Mouse (Mus musculus) urinary bladder, postnatal 14 days (tissue): ENCODE data around the gene Mdga1.
A peak's percentile ranks its signal among the peaks of the same experiment; 100 is the strongest.

Experiments used
- DNase-seq: peaks from one replicate; pipeline ENCODE4 v3.0.0; 2021; ENCODE audit warnings: low spot score

Mdga1 gene

GRCm38 (mm10) chr17:29970037-29970555 is at the start of gene Mdga1:
TSS of gene Mdga1 (minus strand) at chr17:29970087.
- no peak for DNase-seq

GRCm38 (mm10) chr17:30018927-30019610 is 49.2 kb upstream of the Mdga1 start:
- no peak for DNase-seq

- DNase-seq: no peak
These were observed 44.8 kb upstream of the Mdga1 start for GRCm38 (mm10) chr17:30014660-30015059.

DNA sequence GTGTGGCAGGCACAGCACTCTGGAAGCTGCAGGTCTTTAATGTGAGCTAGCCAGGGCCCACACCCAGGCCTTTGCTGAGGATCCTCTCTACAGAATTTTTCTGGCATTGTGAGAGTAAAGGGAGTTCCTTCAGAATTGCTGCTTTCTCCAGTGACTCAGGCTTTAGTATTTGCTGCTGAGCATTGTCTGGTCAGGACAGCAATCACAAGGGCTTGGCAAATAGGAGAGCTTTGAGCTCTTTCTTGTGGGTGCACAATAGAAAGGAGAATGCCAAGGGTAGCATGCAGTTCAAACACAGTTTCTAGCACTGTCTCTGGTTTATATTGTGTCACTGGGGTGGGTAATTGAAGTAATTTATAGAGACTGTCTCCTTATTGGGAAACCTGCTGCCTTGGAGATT is 38.5 kb upstream of the Mdga1 start:
- DNase-seq: peak; percentile 10

- DNase-seq: no peak
These were observed 38.0 kb upstream of the Mdga1 start for GRCm38 (mm10) chr17:30007883-30008282.

- no peak for DNase-seq
These were observed 37.0 kb upstream of the Mdga1 start for GRCm38 (mm10) chr17:30006877-30007276.

DNA sequence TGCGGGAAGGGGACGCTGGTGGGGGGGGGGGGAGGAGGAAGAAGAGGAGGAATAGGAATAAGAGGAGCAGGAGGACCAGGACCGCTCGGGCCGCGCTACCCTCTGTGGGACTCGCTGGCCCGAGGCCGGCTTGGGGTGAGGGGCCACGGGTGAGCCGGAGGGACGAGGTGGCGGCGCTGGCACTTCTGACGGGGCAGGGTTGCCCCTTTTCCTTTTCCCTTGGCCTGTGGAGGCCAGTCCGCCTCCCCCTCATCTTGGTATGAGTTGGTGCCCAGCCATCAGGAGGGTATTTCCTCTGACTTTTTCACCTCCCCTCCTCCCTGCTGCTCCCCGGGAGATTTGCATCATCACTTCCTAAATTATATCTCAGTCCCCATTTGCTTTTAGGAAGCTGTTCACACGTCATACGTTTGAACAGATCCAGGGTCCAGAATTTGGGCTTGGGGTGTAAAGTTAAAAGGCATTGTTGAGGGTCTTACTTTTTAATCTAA is 35.6 kb upstream of the Mdga1 start:
- peak; percentile 25 for DNase-seq

DNA sequence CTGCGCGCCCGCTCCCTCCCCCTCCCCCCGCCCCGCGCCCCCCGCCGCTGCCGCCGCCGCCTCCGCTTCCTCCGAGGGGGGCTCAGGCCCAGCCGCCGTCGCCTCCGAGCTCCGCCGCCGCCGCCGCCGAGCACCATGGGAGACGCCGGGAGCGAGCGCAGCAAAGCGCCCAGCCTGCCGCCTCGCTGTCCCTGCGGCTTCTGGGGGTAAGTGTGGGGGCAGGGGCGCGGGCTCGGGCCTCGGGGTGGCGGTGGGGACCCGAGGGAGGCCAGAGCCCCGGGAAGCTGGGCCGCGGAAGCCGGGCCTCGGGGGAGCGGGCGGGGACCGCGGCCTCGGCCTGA is 35.2 kb upstream of the Mdga1 start:
- no peak for DNase-seq

DNA sequence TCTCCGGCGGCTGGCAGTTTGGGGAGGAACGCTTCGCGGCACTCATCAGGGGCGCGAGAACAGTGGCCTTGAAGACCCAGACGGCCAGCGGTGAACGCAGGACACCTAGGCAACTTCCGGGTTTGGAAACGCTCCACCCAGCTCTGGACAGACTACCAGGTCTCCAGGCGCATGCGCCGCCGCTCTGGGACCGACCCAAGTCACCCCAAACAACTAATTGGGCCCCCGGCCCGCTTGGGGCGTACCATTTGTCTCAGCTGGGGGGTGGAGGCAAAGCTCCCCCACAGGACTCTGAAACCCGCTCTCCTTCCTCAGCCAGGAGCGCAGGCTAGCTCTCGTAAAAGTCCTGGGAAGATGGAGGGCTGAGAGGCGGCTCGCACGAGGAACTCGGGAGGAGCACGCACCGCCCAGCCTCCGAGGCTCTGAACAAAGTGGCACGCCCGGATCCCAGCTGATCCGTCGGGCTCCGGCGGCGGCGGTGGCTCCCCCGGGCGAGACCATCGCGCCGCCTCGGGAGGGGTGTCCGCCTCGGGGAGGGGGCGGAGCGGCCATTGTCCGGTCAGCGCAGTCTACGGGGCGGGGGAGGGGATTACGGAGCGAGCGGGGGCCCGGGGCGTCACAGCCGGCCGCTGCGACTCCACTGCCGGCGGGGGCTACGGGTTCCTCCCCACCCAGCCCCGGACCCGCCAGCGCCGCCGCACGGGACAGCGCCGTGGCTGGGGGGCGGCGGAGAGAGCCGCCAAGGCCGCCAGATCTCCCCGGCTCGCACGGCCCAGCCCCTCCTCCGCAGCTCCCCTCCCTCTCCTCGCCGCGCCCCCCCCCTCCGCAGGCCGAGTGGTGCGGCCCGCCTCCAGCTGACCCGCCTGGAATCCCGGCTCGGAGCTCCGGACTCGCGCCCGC is 34.6 kb upstream of the Mdga1 start, which contains the start of gene Zfand3:
Gene Zfand3, plus strand, starts transcription at position 531 of the 900 bp plus-strand sequence.
- peak; percentile 95 for DNase-seq

GRCm38 (mm10) chr17:29998566-29999295 is 28.8 kb upstream of the Mdga1 start:
- DNase-seq: no peak

GRCm38 (mm10) chr17:29997726-29998125 is 27.8 kb upstream of the Mdga1 start:
- no peak for DNase-seq

DNA sequence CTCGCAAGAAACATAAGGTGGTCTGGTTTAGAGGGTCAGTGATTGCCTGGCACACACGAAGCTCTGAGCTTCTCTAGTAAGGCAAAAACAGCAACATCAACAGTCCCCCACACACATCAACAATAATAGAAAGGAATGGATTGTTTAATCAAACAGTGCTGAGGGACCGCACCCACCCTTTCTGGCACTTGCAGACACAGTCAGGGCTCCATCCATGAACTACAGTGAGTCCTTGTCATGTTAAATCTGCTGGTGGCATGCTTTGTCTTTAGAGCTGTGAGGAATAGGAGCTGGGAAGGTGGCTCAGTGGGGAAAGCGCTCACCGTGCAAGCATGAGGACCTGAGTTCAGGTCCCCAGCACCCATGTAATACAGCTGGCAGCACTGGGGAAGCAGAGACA is 26.1 kb upstream of the Mdga1 start:
- no peak for DNase-seq

DNA sequence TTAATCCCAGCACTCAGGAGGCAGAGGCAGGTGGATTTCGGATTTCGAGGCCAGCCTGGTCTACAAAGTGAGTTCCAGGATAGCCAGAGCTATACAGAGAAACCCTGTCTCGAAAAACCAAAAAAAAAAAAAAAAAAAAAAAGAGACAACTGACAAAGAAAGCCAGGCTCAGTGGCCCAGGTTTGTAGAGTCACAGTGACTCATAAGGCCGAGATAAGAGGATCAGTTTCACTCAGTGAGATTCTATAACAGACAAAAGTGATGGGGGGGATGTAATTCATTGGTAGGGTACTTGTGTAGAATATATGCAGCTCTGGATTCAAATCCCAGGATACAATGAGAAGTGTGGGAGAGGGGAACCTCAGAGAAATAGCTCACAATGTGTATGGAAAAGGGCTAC is 24.6 kb upstream of the Mdga1 start:
- no peak for DNase-seq

DNA sequence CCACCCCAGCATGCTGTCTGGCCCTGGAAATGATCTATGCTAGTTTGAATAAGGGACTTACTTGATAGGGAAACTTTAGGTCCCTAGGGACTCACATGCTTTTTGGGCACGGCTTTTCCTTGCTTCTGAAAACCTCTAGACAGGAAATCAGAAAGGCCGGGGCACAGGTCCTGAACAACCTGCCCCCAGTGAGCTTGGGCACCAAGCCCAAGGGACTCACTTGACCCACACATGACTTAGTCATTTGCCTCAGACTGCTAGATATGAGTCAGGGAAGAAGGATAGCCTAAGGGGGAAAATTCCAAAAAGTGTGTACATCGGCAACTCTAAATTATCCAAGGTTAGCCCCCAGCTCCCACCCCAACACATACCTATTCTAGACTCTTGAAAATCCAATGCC is 24.1 kb upstream of the Mdga1 start:
- no peak for DNase-seq

DNA sequence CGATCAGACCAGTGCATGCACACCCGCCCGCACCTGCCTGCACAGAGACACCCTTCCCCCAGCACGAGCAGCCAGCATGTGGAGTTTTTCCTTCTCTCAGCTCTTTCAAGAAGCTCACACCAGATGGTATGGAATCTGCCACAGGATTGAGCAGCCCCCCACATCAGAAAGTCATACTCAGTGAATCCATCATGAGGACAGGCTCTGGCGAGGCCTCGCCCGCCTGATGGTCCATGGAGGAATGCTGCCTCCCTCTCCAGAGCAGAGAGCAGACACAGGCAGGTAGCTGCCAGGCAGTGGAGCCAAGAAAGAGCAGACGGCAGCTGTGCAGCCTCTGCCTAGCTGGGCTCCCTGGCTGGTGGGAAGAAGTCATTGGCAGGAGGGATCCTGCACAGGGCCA is 23.6 kb upstream of the Mdga1 start:
- no peak for DNase-seq

- no peak for DNase-seq
These were observed 21.0 kb upstream of the Mdga1 start for GRCm38 (mm10) chr17:29990845-29991244.

GRCm38 (mm10) chr17:29990136-29990535 is 20.2 kb upstream of the Mdga1 start:
- no peak for DNase-seq

DNA sequence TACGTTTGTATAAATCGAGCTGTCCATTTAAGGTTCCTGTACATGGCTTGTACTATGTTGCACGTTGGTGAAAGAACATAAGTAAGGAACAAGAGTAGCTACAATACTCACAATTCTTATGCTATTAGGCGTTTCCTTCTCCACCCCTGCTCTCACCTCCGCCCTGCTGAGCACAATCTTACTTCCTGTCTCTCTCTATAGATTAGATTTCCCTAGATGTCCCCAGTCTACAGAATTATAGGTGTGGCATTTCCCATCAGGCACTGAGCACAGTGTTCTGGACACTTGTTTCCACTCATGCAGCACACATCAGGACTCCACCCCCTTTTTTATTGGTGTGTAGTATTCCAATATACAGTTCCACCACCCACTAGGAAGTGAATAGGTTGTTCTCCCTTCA is 19.8 kb upstream of the Mdga1 start:
- no peak for DNase-seq

DNA sequence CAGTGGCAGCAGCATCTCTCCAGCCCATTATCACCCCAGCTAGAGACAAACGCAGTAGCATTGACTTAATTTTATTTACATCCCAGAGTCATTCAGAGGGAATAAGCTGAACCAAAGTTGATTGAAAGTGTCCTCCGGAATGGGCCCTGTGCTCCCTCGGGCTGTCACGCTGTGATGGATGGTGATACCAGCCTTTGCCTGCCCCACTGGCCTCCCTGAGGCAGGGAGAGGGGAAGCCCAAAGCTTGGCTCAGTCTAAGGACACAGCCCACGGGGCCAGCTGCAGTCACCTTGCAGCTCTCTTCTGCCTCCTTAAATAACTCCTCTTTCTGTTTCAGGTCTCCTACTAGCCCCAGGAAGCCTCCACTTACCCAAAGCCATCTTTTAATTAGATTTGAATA is 18.3 kb upstream of the Mdga1 start:
- no peak for DNase-seq

- DNase-seq: no peak
These were observed 15.6 kb upstream of the Mdga1 start for GRCm38 (mm10) chr17:29985534-29985933.

DNA sequence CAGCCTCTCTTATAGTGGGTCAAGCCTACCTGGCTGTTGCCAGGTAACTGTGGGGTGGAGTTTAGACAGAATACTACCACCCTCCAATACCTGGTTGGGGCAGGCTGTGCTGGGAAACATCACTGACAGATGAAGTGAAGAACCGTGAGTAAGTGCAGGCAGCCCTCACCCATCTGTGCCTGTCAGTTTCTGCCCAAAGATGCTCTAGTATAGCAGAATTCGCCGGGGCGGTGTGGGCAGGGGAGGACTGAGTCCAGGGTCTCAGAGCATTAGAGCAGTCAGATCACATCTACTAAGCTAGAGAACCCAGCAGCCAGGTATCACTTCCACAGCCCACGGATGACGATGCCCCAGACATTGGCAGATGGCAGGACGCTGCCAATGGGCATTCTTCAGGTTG is 15.0 kb upstream of the Mdga1 start:
- no peak for DNase-seq

- DNase-seq: no peak
These were observed 13.3 kb upstream of the Mdga1 start for GRCm38 (mm10) chr17:29983190-29983589.
